Mouse (Mus musculus) heart, adult 2 months (tissue): ENCODE measurements around the gene Gmds. TPM values are rescaled to one million over a fixed set of nuclear protein-coding genes. Genes with fewer than 3 reads are reported as not detected.

Experiments used
- DNase-seq, 2 experiments: peaks; one replicate each; pipeline ENCODE4 v3.0.0; 2021
- H3K27ac ChIP-seq: fragments of 200-600 bp; 2 replicates; pipeline ENCODE4 v1.8.1; 2022
- H3K27me3 ChIP-seq: fragments of 200-500 bp; 2 replicates; pipeline ENCODE4 v1.6.1; 2012; ENCODE audit warnings: mild to moderate bottlenecking, low read length, inconsistent platforms, mixed read lengths; ENCODE audit not compliant: control insufficient read depth, insufficient read depth
- H3K36me3 ChIP-seq: fragments of 200-500 bp; 2 replicates; pipeline ENCODE4 v1.6.1; 2012; ENCODE audit warnings: low read length, inconsistent platforms; ENCODE audit not compliant: control insufficient read depth, insufficient read depth
- H3K4me1 ChIP-seq: fragments of 200-500 bp; 2 replicates; pipeline ENCODE4 v1.6.1; 2011; ENCODE audit warnings: low read length; ENCODE audit not compliant: control insufficient read depth, insufficient read depth
- H3K4me3 ChIP-seq: fragments of 200-600 bp; 2 replicates; pipeline ENCODE4 v1.8.1; 2022
- H3K79me2 ChIP-seq: fragments of 200-500 bp; replicated peaks from 2 replicates; pipeline ENCODE4 v1.6.1; 2012; ENCODE audit warnings: mild to moderate bottlenecking, inconsistent platforms, low read length, moderate library complexity, mixed read lengths; ENCODE audit not compliant: control insufficient read depth, insufficient read depth
- H3K9ac ChIP-seq: fragments of 200-500 bp; 2 replicates; pipeline ENCODE4 v1.6.1; 2012; ENCODE audit warnings: low read depth, mild to moderate bottlenecking, control low read depth, inconsistent platforms, low read length, mixed read lengths
- CTCF ChIP-seq: fragments of 200-600 bp; IDR thresholded peaks from 2 replicates; pipeline ENCODE4 v1.8.1; 2022; ENCODE audit warnings: antibody characterized with exemption, mild to moderate bottlenecking, moderate library complexity
- EP300 ChIP-seq: fragments of 200-500 bp; IDR thresholded peaks from 2 replicates; pipeline ENCODE4 v1.6.1; 2011; ENCODE audit warnings: low read depth, low read length, control low read depth; ENCODE audit not compliant: insufficient read depth
- POLR2A ChIP-seq: fragments of 200-500 bp; IDR thresholded peaks from 2 replicates; pipeline ENCODE4 v1.6.1; 2011; ENCODE audit warnings: mild to moderate bottlenecking, low read depth, low read length, control low read depth; ENCODE audit not compliant: insufficient read depth
- WGBS: fragments of 180-500 bp; shearing (Covaris S2); methylation state at CpG from one replicate; pipeline ENCODE4 v1.1.7; 2018; 5-methylcytosine and 5-hydroxymethylcytosine counted together
- intact Hi-C: fragments of 180-260 bp; cut with DNase I; formaldehyde crosslinking; loops from one replicate; pipeline ENCODE4 v1.15.1; 2025
- polyA plus RNA-seq: library from polyadenylated mRNA; depleted of rRNA; stranded (reverse); fragments of >200 nt; gene quantifications from 2 replicates; pipeline ENCODE4 v1.2.3, GENCODE M21; 2012
- total RNA-seq, 2 experiments: library from RNA; stranded (reverse); gene quantifications; 2 replicates each; pipeline ENCODE4 v1.2.3; 2021

Gmds gene
- total and polyA plus RNA-seq, 3 experiments: 4.2 to 6.0 (median 5.2) TPM

- DNase-seq: no peak
- WGBS: 38% methylated on average over 4 of the region's 4 CpGs
Measured at GRCm38 (mm10) chr13:32252276-32252675, 86.3 kb downstream of the Gmds start.

GRCm38 (mm10) chr13:32242200-32242599 lies 96.3 kb downstream of the Gmds start:
- no peaks in the 10 kb centered on the region for H3K79me2 ChIP-seq
- H3K27ac ChIP-seq: no peak overlapping the region
- no peaks in the 10 kb centered on the region for H3K36me3 ChIP-seq
- H3K4me3 ChIP-seq: no peak overlapping the region
- TF ChIP-seq EP300: no peak
- TF ChIP-seq POLR2A: no peak
- no peak for TF ChIP-seq CTCF
- DNase-seq: no peak
- no peak overlapping the region for H3K9ac ChIP-seq
- no peaks in the 10 kb centered on the region; the same call in 1 of the 2 replicates for H3K4me1 ChIP-seq
- H3K27me3 ChIP-seq: no peaks in the 10 kb centered on the region
- intact Hi-C loops: no loop called here
- 27% methylated on average over 4 of the region's 4 CpGs for WGBS

More at GRCm38 (mm10) chr13:32252276-32252675, 86.3 kb downstream of the Gmds start:
- TF ChIP-seq POLR2A (no peak), CTCF (no peak), EP300 (no peak)
- Histone ChIP-seq H3K9ac (no peak overlapping the region), H3K27ac (no peak overlapping the region), H3K27me3 (no peaks in the 10 kb centered on the region), H3K4me1 (no peaks in the 10 kb centered on the region; the same call in 1 of the 2 replicates), H3K4me3 (no peak overlapping the region), H3K36me3 (no peaks in the 10 kb centered on the region), H3K79me2 (no peaks in the 10 kb centered on the region)
- intact Hi-C loops: no loop called here

DNA sequence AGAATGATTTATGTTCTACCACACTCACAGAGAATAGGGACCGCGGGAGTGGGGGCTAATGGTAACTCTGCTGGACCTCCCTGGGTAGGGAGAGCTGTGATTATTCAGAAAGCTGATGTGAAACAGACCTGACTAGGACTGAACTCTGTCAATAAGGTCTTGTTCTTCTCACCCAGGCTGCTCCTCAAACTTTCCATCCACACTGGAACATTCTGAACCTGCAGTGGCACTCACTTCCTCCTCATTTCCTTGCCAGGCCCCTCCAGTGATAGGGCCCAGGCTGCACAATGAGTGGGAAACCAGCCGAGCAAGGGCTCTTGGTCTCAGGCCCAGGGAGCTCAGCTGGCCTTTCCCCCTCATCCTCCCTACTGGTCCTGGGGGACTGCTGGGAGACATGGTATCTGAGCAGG lies 102.3 kb downstream of the Gmds start:
- peak; percentile 64 to 80 for DNase-seq
- H3K27me3 ChIP-seq: no peaks in the 10 kb centered on the region
- peak overlapping the region; percentile 43 for H3K27ac ChIP-seq
- TF ChIP-seq POLR2A: 0 out of 2 replicates have a peak, but pooled peaks have one; percentile 29
- peak; percentile 97 for TF ChIP-seq EP300
- no peak for TF ChIP-seq CTCF
- 37% methylated on average over 3 of the region's 3 CpGs for WGBS
- no peak overlapping the region for H3K9ac ChIP-seq
- peaks cover 5% of the 10 kb centered on the region for H3K4me1 ChIP-seq
- intact Hi-C loops: no loop called here
- no peaks in the 10 kb centered on the region for H3K79me2 ChIP-seq
- H3K4me3 ChIP-seq: no peak overlapping the region
- H3K36me3 ChIP-seq: peaks cover 3% of the 10 kb centered on the region

- no peak for TF ChIP-seq POLR2A
- TF ChIP-seq CTCF: no peak
- no peak for TF ChIP-seq EP300
- Histone ChIP-seq H3K36me3 (peaks cover 3% of the 10 kb centered on the region), H3K79me2 (no peaks in the 10 kb centered on the region), H3K27me3 (no peaks in the 10 kb centered on the region), H3K4me1 (peaks cover 5% of the 10 kb centered on the region), H3K27ac (no peak overlapping the region), H3K9ac (no peak overlapping the region), H3K4me3 (no peak overlapping the region)
- DNase-seq: no peak
- intact Hi-C loops: no loop called here
- WGBS: 77% methylated on average over 4 of the region's 4 CpGs
Measured at GRCm38 (mm10) chr13:32235046-32235445, 103.5 kb downstream of the Gmds start.

DNA sequence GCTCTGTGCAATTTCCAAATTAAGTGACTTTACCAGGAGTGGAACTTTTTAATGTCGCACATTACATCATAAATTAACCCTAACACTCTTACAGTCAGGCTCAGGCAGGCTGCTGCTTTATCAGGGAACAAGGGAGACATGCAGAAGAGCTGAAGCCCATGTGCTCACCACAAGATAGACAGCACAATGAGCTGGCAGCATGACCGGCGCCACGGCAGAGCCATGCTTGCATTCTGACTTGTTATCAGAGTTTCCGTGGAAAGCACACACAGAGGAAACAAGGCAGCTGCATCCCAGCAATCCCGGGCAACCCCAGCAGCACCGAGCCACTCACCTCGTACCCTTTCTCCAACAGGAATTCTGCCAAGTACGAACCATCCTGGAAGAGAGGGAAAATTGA lies 104.5 kb downstream of the Gmds start:
- Histone ChIP-seq H3K4me3 (no peak overlapping the region), H3K79me2 (no peaks in the 10 kb centered on the region), H3K27me3 (no peaks in the 10 kb centered on the region), H3K27ac (peak overlapping the region; percentile 34), H3K9ac (no peak overlapping the region), H3K36me3 (peaks cover 3% of the 10 kb centered on the region), H3K4me1 (peaks cover 5% of the 10 kb centered on the region)
- WGBS: 14% methylated on average over 9 of the region's 9 CpGs
- DNase-seq: peak; percentile 54 to 75
- TF ChIP-seq POLR2A: no peak
- TF ChIP-seq EP300: peak; percentile 70
- intact Hi-C loops: no loop called here

GRCm38 (mm10) chr13:32232391-32232790 lies 106.1 kb downstream of the Gmds start:
- H3K79me2 ChIP-seq: no peaks in the 10 kb centered on the region
- intact Hi-C loops: no loop called here
- no peak overlapping the region for H3K4me3 ChIP-seq
- no peaks in the 10 kb centered on the region for H3K27me3 ChIP-seq
- H3K9ac ChIP-seq: no peak overlapping the region
- 84% methylated on average over 5 of the region's 5 CpGs for WGBS
- no peak for DNase-seq
- no peak overlapping the region for H3K27ac ChIP-seq
- TF ChIP-seq POLR2A: no peak
- no peak for TF ChIP-seq CTCF
- TF ChIP-seq EP300: no peak
- peaks cover 5% of the 10 kb centered on the region for H3K4me1 ChIP-seq
- H3K36me3 ChIP-seq: peaks cover 3% of the 10 kb centered on the region
